Mouse (Mus musculus): ENCODE measurements around the gene Casz1. TPM values are rescaled to one million over a fixed set of nuclear protein-coding genes. Genes with fewer than 3 reads are reported as not detected.

The Casz1 gene
- total RNA-seq, 4 experiments from 2014 or later: 0.61 to 0.80 (median 0.63) TPM

GRCm38 (mm10) chr4:148842302-148842701 is 38.1 kb downstream of the Casz1 start:
- no peak for DNase-seq (ENCODE audit: low spot score in 2 of 2)

GRCm38 (mm10) chr4:148844921-148845320 is 40.7 kb downstream of the Casz1 start:
- DNase-seq (ENCODE audit: low spot score in 2 of 2): no peak

- DNase-seq (ENCODE audit: low spot score in 2 of 2): peak in 1 of 2 experiments; percentile 37
Observed at GRCm38 (mm10) chr4:148846203-148846602, 42.0 kb downstream of the Casz1 start.

GRCm38 (mm10) chr4:148846724-148847123 is 42.5 kb downstream of the Casz1 start:
- no peak for DNase-seq (ENCODE audit: low spot score in 2 of 2)

GRCm38 (mm10) chr4:148847636-148848035 is 43.4 kb downstream of the Casz1 start:
- no peak for DNase-seq (ENCODE audit: low spot score in 2 of 2)

GRCm38 (mm10) chr4:148849437-148849836 is 45.2 kb downstream of the Casz1 start:
- no peak for DNase-seq (ENCODE audit: low spot score in 2 of 2)

GRCm38 (mm10) chr4:148853057-148853456 is 48.8 kb downstream of the Casz1 start:
- DNase-seq (ENCODE audit: low spot score in 2 of 2): no peak

- DNase-seq (ENCODE audit: low spot score in 2 of 2): no peak
Observed at GRCm38 (mm10) chr4:148854093-148854492, 49.9 kb downstream of the Casz1 start.

GRCm38 (mm10) chr4:148855527-148855926 is 51.3 kb downstream of the Casz1 start:
- DNase-seq (ENCODE audit: low spot score in 2 of 2): no peak

- no peak for DNase-seq (ENCODE audit: low spot score in 2 of 2)
Observed at GRCm38 (mm10) chr4:148856216-148856615, 52.0 kb downstream of the Casz1 start.

GRCm38 (mm10) chr4:148857398-148858084 is 53.3 kb downstream of the Casz1 start:
- no peak for DNase-seq (ENCODE audit: low spot score in 2 of 2)

- no peak for DNase-seq (ENCODE audit: low spot score in 2 of 2)
Observed at GRCm38 (mm10) chr4:148858194-148858593, 54.0 kb downstream of the Casz1 start.

GRCm38 (mm10) chr4:148859415-148859814 is 55.2 kb downstream of the Casz1 start:
- DNase-seq (ENCODE audit: low spot score in 2 of 2): no peak

- no peak for DNase-seq (ENCODE audit: low spot score in 2 of 2)
Observed at GRCm38 (mm10) chr4:148859906-148860491, 55.8 kb downstream of the Casz1 start.

GRCm38 (mm10) chr4:148860636-148861035 is 56.4 kb downstream of the Casz1 start:
- no peak for DNase-seq (ENCODE audit: low spot score in 2 of 2)

- DNase-seq (ENCODE audit: low spot score in 2 of 2): no peak
Observed at GRCm38 (mm10) chr4:148866812-148867470, 62.7 kb downstream of the Casz1 start.

GRCm38 (mm10) chr4:148867721-148868397 is 63.6 kb downstream of the Casz1 start:
- no peak for DNase-seq (ENCODE audit: low spot score in 2 of 2)

- DNase-seq (ENCODE audit: low spot score in 2 of 2): no peak
Observed at GRCm38 (mm10) chr4:148869566-148869965, 65.3 kb downstream of the Casz1 start.

- DNase-seq (ENCODE audit: low spot score in 2 of 2): no peak
Observed at GRCm38 (mm10) chr4:148870496-148870895, 66.3 kb downstream of the Casz1 start.

- DNase-seq (ENCODE audit: low spot score in 2 of 2): peak in 1 of 2 experiments; percentile 8
Observed at GRCm38 (mm10) chr4:148871751-148872334, 67.6 kb downstream of the Casz1 start.

- DNase-seq (ENCODE audit: low spot score in 2 of 2): no peak
Observed at GRCm38 (mm10) chr4:148872372-148872771, 68.1 kb downstream of the Casz1 start.

- no peak for DNase-seq (ENCODE audit: low spot score in 2 of 2)
Observed at GRCm38 (mm10) chr4:148872783-148873182, 68.6 kb downstream of the Casz1 start.

All from layer of hippocampus, adult 8-10 months (tissue).